Mouse (Mus musculus): ENCODE measurements around the gene Kat8.

- TF ChIP-seq CTCF (IDR thresholded peaks at IDR 0.05; ENCODE audit: low read depth) (no peak), EP300 (IDR thresholded peaks at IDR 0.05; ENCODE audit: low read depth) (no peak)
Measured at GRCm38 (mm10) chr7:127894480-127894879, 17.8 kb upstream of the Kat8 start.

Measured in heart, postnatal 0 days (tissue).